Mouse (Mus musculus) forebrain, postnatal 0 days (tissue): ENCODE data around the gene Cryz. TPM values are rescaled to one million over a fixed set of nuclear protein-coding genes. Genes with fewer than 3 reads are reported as not detected.

Source experiments
- ATAC-seq: fragments of 200-750 bp; cut with Nextera tagmentation; 2 replicates; pipeline ENCODE4 v1.8.0; 2017; ENCODE audit warnings: mild to moderate bottlenecking, moderate library complexity
- DNase-seq: peaks from one replicate; pipeline ENCODE4 v3.0.0-alpha.2; 2015
- H3K27ac ChIP-seq: fragments of 300-500 bp; sonication (generic); 2 replicates; pipeline ENCODE4 v1.5.1; 2014; ENCODE audit warnings: low read depth, mild to moderate bottlenecking, antibody characterized with exemption, low read length, moderate library complexity, mixed read lengths
- H3K27me3 ChIP-seq: fragments of 300-500 bp; sonication (generic); 2 replicates; pipeline ENCODE4 v1.6.1; 2014; ENCODE audit warnings: mild to moderate bottlenecking, low read length, mixed read lengths; ENCODE audit not compliant: insufficient read depth
- H3K36me3 ChIP-seq: fragments of 300-500 bp; sonication (generic); 2 replicates; pipeline ENCODE4 v1.6.1; 2014; ENCODE audit warnings: mild to moderate bottlenecking, moderate library complexity; ENCODE audit not compliant: insufficient read depth
- H3K4me1 ChIP-seq: fragments of 300-500 bp; sonication (generic); 2 replicates; pipeline ENCODE4 v1.6.1; 2014; ENCODE audit warnings: antibody characterized with exemption; ENCODE audit not compliant: insufficient read depth
- H3K4me2 ChIP-seq: fragments of 300-500 bp; sonication (generic); 2 replicates; pipeline ENCODE4 v1.6.1; 2014; ENCODE audit warnings: low read depth, mild to moderate bottlenecking, moderate library complexity
- H3K4me3 ChIP-seq: fragments of 300-500 bp; sonication (generic); 2 replicates; pipeline ENCODE4 v1.5.1; 2014; ENCODE audit warnings: low read depth, low read length, mixed read lengths
- H3K9ac ChIP-seq: fragments of 300-500 bp; sonication (generic); 2 replicates; pipeline ENCODE4 v1.6.1; 2014; ENCODE audit warnings: mild to moderate bottlenecking
- H3K9me3 ChIP-seq: fragments of 300-500 bp; sonication (generic); 2 replicates; pipeline ENCODE4 v1.6.1; 2016; ENCODE audit warnings: low read length
- CTCF ChIP-seq: sonication (generic); IDR thresholded peaks from 2 replicates; pipeline ENCODE4 v1.5.1; 2016; ENCODE audit warnings: antibody characterized with exemption, control low read depth, low read depth
- WGBS: fragments of 180-500 bp; shearing (Covaris S2); extraction: QIAGEN DNeasy Blood & Tissue Kit; methylation state at CpG from one replicate; pipeline ENCODE4 v1.1.7; 2014; 5-methylcytosine and 5-hydroxymethylcytosine counted together
- polyA plus RNA-seq: library from polyadenylated mRNA; unstranded; fragments of >200 nt; fragmentation: Nextera tagmentation; extraction: Ambion mirVana; gene quantifications from 2 replicates; pipeline ENCODE4 v1.2.1, GENCODE M21; 2015
- total RNA-seq: library from RNA; depleted of rRNA; stranded (reverse); fragments of >200 nt; gene quantifications from 2 replicates; pipeline ENCODE4 v1.2.3, GENCODE M21; 2014

The Cryz gene
- total and polyA plus RNA-seq, 2 experiments from 2014 or later = 11.6 to 13.9 TPM

GRCm38 (mm10) chr3:154565437-154565836 is 31.1 kb upstream of the Cryz start:
- H3K4me2 ChIP-seq = no peak overlapping the region
- TF ChIP-seq CTCF = no peak
- WGBS = 73% methylated on average over 3 of the region's 3 CpGs
- H3K4me3 ChIP-seq = no peak overlapping the region
- H3K36me3 ChIP-seq = no peaks in the 10 kb centered on the region
- no peaks in the 10 kb centered on the region for H3K9me3 ChIP-seq
- ATAC-seq (peak; percentile 43; the same call in 1 of the 2 replicates), DNase-seq (no peak)
- H3K27ac ChIP-seq = no peak overlapping the region
- H3K27me3 ChIP-seq = no peaks in the 10 kb centered on the region
- H3K4me1 ChIP-seq = no peaks in the 10 kb centered on the region
- no peak overlapping the region for H3K9ac ChIP-seq

- Histone ChIP-seq H3K4me3 (no peak overlapping the region), H3K27ac (no peak overlapping the region), H3K9ac (no peak overlapping the region), H3K9me3 (no peaks in the 10 kb centered on the region), H3K4me2 (peak overlapping the region; percentile 23; the same call in 1 of the 2 replicates), H3K4me1 (no peaks in the 10 kb centered on the region), H3K36me3 (no peaks in the 10 kb centered on the region), H3K27me3 (0 out of 2 replicates have a peak, but pooled peaks cover 6% of the 10 kb centered on the region)
- no peak for TF ChIP-seq CTCF
- peak; percentile 45 for DNase-seq
- ATAC-seq = no peak
- 12% methylated on average over 14 of the region's 14 CpGs for WGBS
These were observed 26.4 kb upstream of the Cryz start for GRCm38 (mm10) chr3:154570029-154570575.

- no peak overlapping the region for H3K27ac ChIP-seq
- 3% methylated on average over 12 of the region's 12 CpGs for WGBS
- peak overlapping the region; percentile 33; the same call in 1 of the 2 replicates for H3K9ac ChIP-seq
- H3K4me2 ChIP-seq = peak overlapping the region; percentile 45
- ATAC-seq (no peak), DNase-seq (peak; percentile 63)
- H3K9me3 ChIP-seq = no peaks in the 10 kb centered on the region
- H3K36me3 ChIP-seq = no peaks in the 10 kb centered on the region
- no peak for TF ChIP-seq CTCF
- H3K27me3 ChIP-seq = 0 out of 2 replicates have a peak, but pooled peaks cover 6% of the 10 kb centered on the region
- no peaks in the 10 kb centered on the region for H3K4me1 ChIP-seq
- H3K4me3 ChIP-seq = peak overlapping the region; percentile 24
These were observed 25.7 kb upstream of the Cryz start for GRCm38 (mm10) chr3:154570786-154571185.

- no peak overlapping the region for H3K9ac ChIP-seq
- H3K4me2 ChIP-seq = peak overlapping the region; percentile 18; the same call in 1 of the 2 replicates
- WGBS = 3% methylated on average over 12 of the region's 12 CpGs
- peak; percentile 92 for DNase-seq
- no peak overlapping the region for H3K4me3 ChIP-seq
- no peaks in the 10 kb centered on the region for H3K4me1 ChIP-seq
- no peaks in the 10 kb centered on the region for H3K36me3 ChIP-seq
- H3K27ac ChIP-seq = no peak overlapping the region
- peak; percentile 90 for ATAC-seq
- no peaks in the 10 kb centered on the region for H3K9me3 ChIP-seq
- peak; percentile 95 for TF ChIP-seq CTCF
- 0 out of 2 replicates have a peak, but pooled peaks cover 6% of the 10 kb centered on the region for H3K27me3 ChIP-seq
These were observed 24.1 kb upstream of the Cryz start for GRCm38 (mm10) chr3:154572341-154572972.

- Histone ChIP-seq H3K27ac (no peak overlapping the region), H3K4me3 (no peak overlapping the region), H3K4me1 (no peaks in the 10 kb centered on the region), H3K36me3 (peaks cover under 1% of the 10 kb centered on the region; the same call in 1 of the 2 replicates), H3K27me3 (0 out of 2 replicates have a peak, but pooled peaks cover 6% of the 10 kb centered on the region), H3K9me3 (no peaks in the 10 kb centered on the region), H3K4me2 (no peak overlapping the region), H3K9ac (no peak overlapping the region)
- WGBS = 63% methylated on average over 6 of the region's 6 CpGs
- no peak for DNase-seq
- TF ChIP-seq CTCF = no peak
- ATAC-seq = no peak
These were observed 22.8 kb upstream of the Cryz start for GRCm38 (mm10) chr3:154573666-154574065.

GRCm38 (mm10) chr3:154577895-154578294 is 18.6 kb upstream of the Cryz start:
- TF ChIP-seq CTCF = no peak
- Histone ChIP-seq H3K27ac (no peak overlapping the region), H3K4me2 (no peak overlapping the region), H3K9ac (no peak overlapping the region), H3K4me3 (no peak overlapping the region), H3K4me1 (no peaks in the 10 kb centered on the region), H3K36me3 (peaks cover 15% of the 10 kb centered on the region; the same call in 1 of the 2 replicates), H3K27me3 (no peaks in the 10 kb centered on the region), H3K9me3 (no peaks in the 10 kb centered on the region)
- 97% methylated on average over 8 of the region's 8 CpGs for WGBS
- DNase-seq (no peak), ATAC-seq (no peak)

- Histone ChIP-seq H3K4me2 (no peak overlapping the region), H3K36me3 (peaks cover 37% of the 10 kb centered on the region), H3K9me3 (no peaks in the 10 kb centered on the region), H3K27ac (no peak overlapping the region), H3K27me3 (no peaks in the 10 kb centered on the region), H3K4me1 (no peaks in the 10 kb centered on the region), H3K4me3 (no peak overlapping the region), H3K9ac (no peak overlapping the region)
- no peak for TF ChIP-seq CTCF
- DNase-seq (no peak), ATAC-seq (no peak)
- 86% methylated on average over 8 of the region's 8 CpGs for WGBS
These were observed 12.2 kb upstream of the Cryz start for GRCm38 (mm10) chr3:154584351-154584750.
